ENCODE assay signal across 9 mouse cellular contexts in the genomic region with DNA sequence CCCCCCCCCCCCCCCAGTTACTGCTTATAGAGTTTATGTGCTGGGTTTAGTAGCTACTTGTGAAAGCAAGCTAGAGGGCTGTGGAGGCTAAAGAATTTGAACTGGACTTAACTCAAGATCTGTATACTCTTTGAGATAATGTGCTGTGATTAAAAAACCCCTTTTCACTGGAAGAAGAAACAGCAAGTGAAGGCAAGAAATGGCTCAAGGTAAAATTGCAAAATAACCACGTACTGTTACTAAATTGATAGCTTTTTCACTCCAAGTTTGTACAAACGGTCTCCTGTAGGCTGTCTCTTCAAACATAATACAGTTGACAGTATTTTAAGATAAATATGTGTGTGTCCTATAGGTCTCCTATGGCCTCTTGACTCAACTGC. TPM values are rescaled to one million over a fixed set of nuclear protein-coding genes. Genes with fewer than 3 reads are reported as not detected.
DNase-seq lines count a peak whose midpoint lies in the region; ATAC-seq lines count a peak whose summit lies in the region.
"Had no signal": no experiment of that assay in that cellular context is flagged by ENCODE, and none has a peak within 500 bp of the region (broad histone marks: within the 10 kb centered on the region; RNA-seq: fewer than 3 reads in every experiment).

No protein-coding gene starts in this region.

- peaks cover 26% of the 10 kb centered on the region for H3K4me1 ChIP-seq in lung, embryonic 16.5 days (replicated peaks; ENCODE audit: control insufficient read depth, insufficient read depth, low read length)
- peaks cover 5% of the 10 kb centered on the region; the same call in 1 of the 2 replicates for H3K4me1 ChIP-seq in forebrain, embryonic 11.5 days (replicated peaks; ENCODE audit: control insufficient read depth, insufficient read depth, low read length)
- H3K4me1 ChIP-seq in limb, embryonic 13.5 days, result peaks cover 29% of the 10 kb centered on the region
- peaks cover 31% of the 10 kb centered on the region for H3K4me1 ChIP-seq in neural tube, embryonic 15.5 days

- H3K4me3 ChIP-seq in lung, embryonic 16.5 days (ENCODE audit: low read length), result peak overlapping the region; percentile 54
- H3K4me3 ChIP-seq in forebrain, embryonic 11.5 days (ENCODE audit: low read depth, low read length), result peak overlapping the region; percentile 46; the same call in 1 of the 2 replicates
- H3K4me3 ChIP-seq in limb, embryonic 13.5 days, result peak overlapping the region; percentile 54
- H3K4me3 ChIP-seq in neural tube, embryonic 15.5 days (replicated peaks), result peak overlapping the region; percentile 50

- H3K27me3 ChIP-seq in lung, embryonic 16.5 days (ENCODE audit: control insufficient read depth, insufficient read depth, low read depth, low read length), result no peaks in the 10 kb centered on the region
- H3K27me3 ChIP-seq in forebrain, embryonic 11.5 days (ENCODE audit: control insufficient read depth, insufficient read depth, low read length), result no peaks in the 10 kb centered on the region
- no peaks in the 10 kb centered on the region for H3K27me3 ChIP-seq in limb, embryonic 13.5 days
- no peaks in the 10 kb centered on the region for H3K27me3 ChIP-seq in neural tube, embryonic 15.5 days (replicated peaks)

- WGBS in lung, embryonic 16.5 days, result 48% methylated on average over 2 of the region's 2 CpGs
- 85% methylated on average over 2 of the region's 2 CpGs for WGBS in forebrain, embryonic 11.5 days
- whole genome bisulfite sequencing in limb, embryonic 13.5 days, result 56% methylated on average over 2 of the region's 2 CpGs
- WGBS in neural tube, embryonic 15.5 days, result 82% methylated on average over 2 of the region's 2 CpGs

- no peaks in the 10 kb centered on the region for H3K36me3 ChIP-seq in lung, embryonic 16.5 days (ENCODE audit: control insufficient read depth, insufficient read depth, low read length)
- no peaks in the 10 kb centered on the region for H3K36me3 ChIP-seq in forebrain, embryonic 11.5 days (ENCODE audit: control insufficient read depth, insufficient read depth, low read length)
- H3K36me3 ChIP-seq in limb, embryonic 13.5 days, result peaks cover 4% of the 10 kb centered on the region
- no peaks in the 10 kb centered on the region for H3K36me3 ChIP-seq in neural tube, embryonic 15.5 days

- H3K9ac ChIP-seq in lung, embryonic 16.5 days (ENCODE audit: low read length), result no peak overlapping the region
- H3K9ac ChIP-seq in forebrain, embryonic 11.5 days (ENCODE audit: low read length), result no peak overlapping the region
- no peak overlapping the region for H3K9ac ChIP-seq in limb, embryonic 13.5 days
- H3K9ac ChIP-seq in neural tube, embryonic 15.5 days (replicated peaks), result no peak overlapping the region

- H3K27ac ChIP-seq in lung, embryonic 16.5 days (ENCODE audit: low read length), result no peak overlapping the region
- H3K27ac ChIP-seq in forebrain, embryonic 11.5 days (ENCODE audit: low read depth, low read length), result no peak overlapping the region
- H3K27ac ChIP-seq in limb, embryonic 13.5 days, result no peak overlapping the region
- no peak overlapping the region for H3K27ac ChIP-seq in neural tube, embryonic 15.5 days (replicated peaks)

- peak overlapping the region; percentile 92 for H3K4me2 ChIP-seq in lung, embryonic 16.5 days (ENCODE audit: low read depth, low read length)
- H3K4me2 ChIP-seq in forebrain, embryonic 11.5 days (ENCODE audit: low read depth, low read length, severe bottlenecking), result peak overlapping the region; percentile 95
- H3K4me2 ChIP-seq in limb, embryonic 13.5 days (replicated peaks), result peak overlapping the region; percentile 94
- H3K4me2 ChIP-seq in neural tube, embryonic 15.5 days, result peak overlapping the region; percentile 98

- no peaks in the 10 kb centered on the region for H3K9me3 ChIP-seq in lung, embryonic 16.5 days (ENCODE audit: control insufficient read depth, low read length)
- H3K9me3 ChIP-seq in forebrain, embryonic 11.5 days (ENCODE audit: control insufficient read depth, low read length), result no peaks in the 10 kb centered on the region
- H3K9me3 ChIP-seq in limb, embryonic 13.5 days, result no peaks in the 10 kb centered on the region
- H3K9me3 ChIP-seq in neural tube, embryonic 15.5 days (replicated peaks), result no peaks in the 10 kb centered on the region

- DNase-seq in lung, adult 18-20 months, result no peak
- no peak for DNase-seq in forebrain, embryonic 11.5 days (ENCODE audit: low spot score)
- no peak for DNase-seq in urinary bladder, postnatal 36 days (ENCODE audit: low spot score in 2 of 2)
- DNase-seq in cerebellum, postnatal 14 days, result no peak
- no peak for DNase-seq in layer of hippocampus, adult 8-10 months (ENCODE audit: low spot score in 2 of 2)

- ATAC-seq in lung, embryonic 16.5 days (ENCODE audit: low read depth), result no peak
- no peak for ATAC-seq in forebrain, embryonic 11.5 days (replicated peaks; ENCODE audit: low FRiP score)
- ATAC-seq in limb, embryonic 13.5 days (ENCODE audit: low FRiP score, low read depth), result no peak
- no peak for ATAC-seq in neural tube, embryonic 15.5 days (ENCODE audit: low FRiP score)

RNA-seq across cellular contexts. Expression of a gene that starts 6.4 kb away (rescaled TPM):
- polyA plus RNA-seq in lung, embryonic 16.5 days (2015; fragmentation: Nextera tagmentation; extraction: Ambion mirVana), result 106 and 108 TPM in 2 replicates
- 102 and 105 TPM in 2 replicates for polyA plus RNA-seq in forebrain, embryonic 11.5 days (2014; fragmentation: Nextera tagmentation; extraction: Ambion mirVana)
- 76.0 and 80.0 TPM in 2 replicates for polyA plus RNA-seq in limb, embryonic 13.5 days (2015; fragmentation: Nextera tagmentation; extraction: Ambion mirVana)
- polyA plus RNA-seq in neural tube, embryonic 15.5 days (2015; fragmentation: Nextera tagmentation; extraction: Ambion mirVana), result 97.9 and 110 TPM in 2 replicates
- 100 to 1,000 TPM; 101 to 113 (median 110) TPM for total RNA-seq in layer of hippocampus, adult 8-10 months (2022)

RNA-seq across cellular contexts. Expression of a gene that starts 24.2 kb away (rescaled TPM):
- not detected in 2 replicates for polyA plus RNA-seq in lung, embryonic 16.5 days (2015; fragmentation: Nextera tagmentation; extraction: Ambion mirVana)
- not detected in 2 replicates for polyA plus RNA-seq in forebrain, embryonic 11.5 days (2014; fragmentation: Nextera tagmentation; extraction: Ambion mirVana)
- not detected in 2 replicates for polyA plus RNA-seq in limb, embryonic 13.5 days (2015; fragmentation: Nextera tagmentation; extraction: Ambion mirVana)
- not detected in 2 replicates for polyA plus RNA-seq in neural tube, embryonic 15.5 days (2015; fragmentation: Nextera tagmentation; extraction: Ambion mirVana)
- total RNA-seq in layer of hippocampus, adult 8-10 months (2022), result not detected
- total RNA-seq: left cerebral cortex, adult 8-10 months had no signal

RNA-seq across cellular contexts. Expression of a gene that starts 35.6 kb away (rescaled TPM):
- 208 and 224 TPM in 2 replicates for polyA plus RNA-seq in lung, embryonic 16.5 days (2015; fragmentation: Nextera tagmentation; extraction: Ambion mirVana)
- polyA plus RNA-seq in forebrain, embryonic 11.5 days (2014; fragmentation: Nextera tagmentation; extraction: Ambion mirVana), result 274 TPM in 2 replicates
- polyA plus RNA-seq in limb, embryonic 13.5 days (2015; fragmentation: Nextera tagmentation; extraction: Ambion mirVana), result 285 and 295 TPM in 2 replicates
- 251 and 260 TPM in 2 replicates for polyA plus RNA-seq in neural tube, embryonic 15.5 days (2015; fragmentation: Nextera tagmentation; extraction: Ambion mirVana)
- total RNA-seq in layer of hippocampus, adult 8-10 months (2022), result 10 to 100 TPM; 55.7 to 79.0 (median 66.2) TPM

RNA-seq across cellular contexts. Expression of a gene that starts 35.7 kb away (rescaled TPM):
- polyA plus RNA-seq in lung, embryonic 16.5 days (2015; fragmentation: Nextera tagmentation; extraction: Ambion mirVana), result 29.9 and 32.9 TPM in 2 replicates
- polyA plus RNA-seq in forebrain, embryonic 11.5 days (2014; fragmentation: Nextera tagmentation; extraction: Ambion mirVana), result 61.2 and 63.6 TPM in 2 replicates
- 48.1 and 49.5 TPM in 2 replicates for polyA plus RNA-seq in limb, embryonic 13.5 days (2015; fragmentation: Nextera tagmentation; extraction: Ambion mirVana)
- 28.1 and 34.8 TPM in 2 replicates for polyA plus RNA-seq in neural tube, embryonic 15.5 days (2015; fragmentation: Nextera tagmentation; extraction: Ambion mirVana)
- 10 to 100 TPM; 37.5 to 47.8 (median 40.3) TPM for total RNA-seq in layer of hippocampus, adult 8-10 months (2022)
